Mouse (Mus musculus) adrenal gland, postnatal 14 days (tissue): ENCODE measurements around the gene Bach2. TPM values are rescaled to one million over a fixed set of nuclear protein-coding genes. Genes with fewer than 3 reads are reported as not detected.
A peak's percentile ranks its signal among the peaks of the same experiment; 100 is the strongest.

Experiments
- DNase-seq: peaks from one replicate; pipeline ENCODE4 v3.0.0; 2021; ENCODE audit warnings: mixed read lengths
- total RNA-seq: library from RNA; stranded (reverse); gene quantifications from 2 replicates; pipeline ENCODE4 v1.2.3, GENCODE M21; 2021

Bach2 gene
- total RNA-seq, 1 experiment from 2014 or later = 7.3 TPM

GRCm38 (mm10) chr4:32250333-32251004, 11.9 kb downstream of the Bach2 start:
- DNase-seq = peak; percentile 28

DNA sequence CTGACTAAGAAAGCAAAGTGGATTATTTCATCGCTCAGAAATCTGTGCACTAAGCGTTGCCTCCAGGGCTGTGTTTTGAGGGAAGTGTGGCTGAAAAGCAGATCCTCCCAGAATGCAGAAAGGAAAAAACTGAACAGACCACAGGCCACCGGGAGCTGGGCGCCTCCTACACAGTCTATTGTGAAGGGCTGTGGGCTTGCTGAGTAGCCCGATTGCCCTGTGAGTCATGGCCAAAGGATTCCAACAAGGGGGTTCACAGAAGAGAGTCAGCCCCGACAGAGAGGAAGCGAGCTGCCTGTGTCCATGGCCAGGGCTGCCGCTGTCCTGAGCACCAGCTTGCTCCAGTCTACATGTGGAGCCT, 12.4 kb downstream of the Bach2 start:
- peak; percentile 56 for DNase-seq

DNA sequence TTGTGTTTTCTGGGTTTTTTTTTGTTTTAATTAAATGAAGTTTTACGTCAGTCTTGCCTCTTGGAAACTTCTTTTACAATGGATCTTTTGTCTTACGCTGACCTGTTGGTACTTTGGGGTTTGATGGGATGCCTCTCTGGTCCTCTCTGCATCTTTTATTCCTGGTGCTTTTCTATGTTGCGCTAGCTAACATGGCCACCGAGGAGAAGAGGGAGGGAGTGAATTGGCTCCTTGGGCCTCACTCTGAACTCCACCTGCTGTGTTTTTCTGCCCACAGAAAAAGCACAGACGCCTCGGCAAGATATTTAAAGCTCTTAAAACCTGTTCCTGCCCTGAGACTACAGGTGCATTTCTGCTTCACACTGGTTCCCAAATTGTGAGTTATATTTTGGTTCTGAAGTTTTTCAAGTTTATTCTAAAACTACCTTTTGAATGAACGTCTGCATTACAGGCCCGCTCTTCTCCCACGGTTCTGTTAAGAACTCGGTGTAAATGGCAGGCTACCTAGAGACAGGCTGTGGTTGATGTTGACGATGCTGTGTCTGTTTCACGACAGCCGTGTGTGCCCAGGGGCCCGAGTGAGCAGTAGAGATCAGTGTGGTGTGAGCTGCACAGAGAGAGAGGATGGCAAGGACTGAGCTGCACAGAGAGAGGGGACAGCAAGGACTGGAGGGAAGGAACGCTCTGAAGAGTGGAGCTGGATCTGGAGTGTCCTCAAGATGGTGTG, 13.5 kb downstream of the Bach2 start:
- no peak for DNase-seq

DNA sequence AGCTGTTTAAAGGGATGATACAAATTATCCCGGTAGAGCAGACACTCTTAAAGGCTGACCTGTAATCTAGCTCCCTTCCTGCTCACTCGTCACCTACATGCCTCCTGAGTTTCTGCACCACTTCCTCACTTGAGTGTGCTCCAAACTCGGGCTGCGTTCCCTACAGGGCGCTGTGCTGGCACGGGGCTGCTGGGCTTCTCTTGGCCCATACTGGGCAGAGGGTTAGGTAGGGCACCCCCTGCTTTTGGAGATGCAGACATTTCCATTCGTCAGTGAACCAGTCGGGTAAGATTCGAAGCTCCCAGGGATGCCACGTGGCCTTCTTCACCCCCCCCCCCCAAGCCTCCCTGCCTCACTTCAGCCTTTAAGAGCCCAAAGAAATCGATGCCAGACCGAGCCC, 19.1 kb downstream of the Bach2 start:
- DNase-seq = no peak

DNA sequence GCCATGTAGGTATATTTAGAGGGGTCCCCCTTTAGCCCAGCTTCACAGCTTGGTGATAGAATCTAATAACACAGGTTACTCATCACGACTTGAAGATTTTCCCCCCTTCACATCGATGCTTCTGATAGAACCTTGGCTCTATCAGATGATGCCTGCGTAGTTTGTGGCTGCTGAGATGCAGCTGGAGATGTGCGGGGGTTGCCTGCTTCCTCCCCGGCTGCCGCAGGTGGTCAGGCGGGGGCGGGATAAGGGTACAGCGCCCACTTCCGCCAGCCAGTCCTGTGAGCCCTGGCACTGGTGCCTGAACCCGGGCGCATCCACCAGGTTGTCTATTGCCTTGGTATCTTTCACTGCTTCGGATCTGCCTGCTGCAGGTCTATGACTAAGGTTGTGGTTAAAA, 19.5 kb downstream of the Bach2 start:
- peak; percentile 35 for DNase-seq

GRCm38 (mm10) chr4:32258596-32258995, 20.0 kb downstream of the Bach2 start:
- no peak for DNase-seq

GRCm38 (mm10) chr4:32260909-32261308, 22.3 kb downstream of the Bach2 start:
- no peak for DNase-seq

GRCm38 (mm10) chr4:32262825-32263684, 24.5 kb downstream of the Bach2 start:
- DNase-seq = no peak

DNA sequence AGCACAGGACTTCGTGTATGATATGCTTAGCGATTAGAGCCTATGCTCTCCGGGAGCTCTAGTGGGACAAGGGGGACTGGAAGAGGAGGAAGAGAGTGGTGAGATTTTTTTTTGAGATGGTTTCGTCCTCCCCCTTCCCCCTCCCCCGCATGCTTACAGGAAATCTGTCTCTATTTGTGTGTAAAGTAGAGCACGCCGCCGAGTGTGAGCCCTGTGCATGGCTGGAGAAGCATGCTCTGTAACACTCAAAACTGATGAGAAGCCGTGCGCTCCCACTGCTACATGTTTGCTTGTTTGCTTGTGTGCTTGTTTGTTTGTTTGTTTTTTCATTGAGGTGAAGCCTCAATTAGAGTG, 25.1 kb downstream of the Bach2 start:
- DNase-seq = no peak

- no peak for DNase-seq
Observed at GRCm38 (mm10) chr4:32264892-32265291, 26.3 kb downstream of the Bach2 start.

DNA sequence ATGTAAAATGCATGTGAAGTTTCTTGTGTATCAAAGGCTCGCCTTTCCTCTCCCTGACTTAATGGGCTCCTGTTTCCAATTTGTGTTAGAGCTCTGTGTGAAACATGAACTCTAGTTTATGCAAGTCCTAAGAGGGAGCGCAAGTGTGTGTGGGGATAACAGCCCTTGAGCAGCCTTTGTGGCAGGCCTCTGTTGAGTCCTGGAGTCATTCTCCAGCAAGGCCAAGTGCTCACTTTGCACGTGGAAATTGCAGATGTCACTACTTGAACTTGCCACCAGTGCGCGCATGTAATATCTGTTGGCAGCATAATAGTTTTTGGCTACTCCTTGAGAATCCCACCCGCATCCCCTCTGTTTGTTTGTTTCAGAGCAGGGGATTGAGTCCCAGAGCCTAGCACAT, 28.1 kb downstream of the Bach2 start:
- no peak for DNase-seq

GRCm38 (mm10) chr4:32268042-32268441, 29.4 kb downstream of the Bach2 start:
- DNase-seq = no peak

DNA sequence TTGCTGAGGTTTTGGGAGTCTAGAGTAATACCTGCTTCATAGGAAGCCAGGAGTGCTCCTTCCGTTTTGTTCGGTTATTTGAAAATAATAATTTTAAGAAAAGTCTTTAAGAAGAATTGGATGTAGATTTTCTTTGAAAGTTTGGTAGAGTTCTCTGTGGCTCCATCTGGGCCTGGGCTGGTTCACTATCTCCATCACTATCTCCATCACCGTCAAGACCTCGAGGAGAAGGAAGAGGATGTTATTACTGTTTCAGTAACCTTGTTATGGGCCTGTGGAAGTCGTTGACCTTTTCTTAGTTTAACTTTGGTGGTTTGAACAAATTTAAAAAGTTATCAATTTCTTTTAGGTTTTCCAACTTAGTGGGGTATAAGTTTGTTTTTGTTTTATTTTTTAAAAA, 33.8 kb downstream of the Bach2 start:
- no peak for DNase-seq

- no peak for DNase-seq
Observed at GRCm38 (mm10) chr4:32274776-32275294, 36.2 kb downstream of the Bach2 start.

DNA sequence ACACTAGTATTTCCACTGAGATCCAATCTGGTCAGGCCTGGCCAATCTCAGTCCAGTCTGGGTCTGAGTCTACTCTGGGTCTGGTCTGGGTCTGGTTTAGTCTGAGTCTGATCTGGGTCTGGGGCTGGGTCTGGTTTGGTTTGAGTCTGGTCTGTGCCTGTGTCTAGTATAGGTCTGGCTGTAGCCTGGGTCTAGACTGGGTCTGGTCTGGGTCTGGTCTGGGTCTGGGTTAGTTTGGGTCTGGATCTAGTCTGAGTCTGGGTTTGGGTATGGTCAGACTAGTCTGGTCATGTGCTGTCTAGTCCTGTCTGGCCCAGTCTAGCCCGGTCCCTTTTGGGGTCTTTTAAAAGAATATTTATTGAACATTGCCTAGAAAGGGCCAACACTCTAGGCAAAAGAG, 41.2 kb downstream of the Bach2 start:
- no peak for DNase-seq

GRCm38 (mm10) chr4:32280401-32280800, 41.8 kb downstream of the Bach2 start:
- DNase-seq = peak; percentile 17

DNA sequence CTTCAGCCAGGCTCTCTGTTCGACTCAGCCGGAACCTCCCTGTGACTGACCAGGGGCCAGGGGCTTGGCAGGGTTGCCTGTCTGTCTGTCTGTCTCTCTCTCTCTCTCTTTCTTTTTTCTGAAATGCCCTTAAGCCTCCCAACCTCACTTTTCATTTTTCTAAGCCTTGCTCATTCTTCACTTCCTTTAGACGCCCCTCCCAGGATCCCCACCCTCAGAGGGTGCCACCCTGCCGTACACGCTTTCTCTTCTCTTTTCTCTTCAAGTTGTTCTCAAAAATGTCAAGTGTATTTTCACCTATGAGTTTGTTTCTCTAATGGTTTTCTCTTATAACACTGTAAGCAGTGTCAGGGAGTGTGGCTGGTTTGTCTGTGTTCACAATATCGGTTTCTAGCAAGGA, 42.7 kb downstream of the Bach2 start:
- DNase-seq = no peak

- DNase-seq = no peak
Observed at GRCm38 (mm10) chr4:32286405-32286804, 47.8 kb downstream of the Bach2 start.

DNA sequence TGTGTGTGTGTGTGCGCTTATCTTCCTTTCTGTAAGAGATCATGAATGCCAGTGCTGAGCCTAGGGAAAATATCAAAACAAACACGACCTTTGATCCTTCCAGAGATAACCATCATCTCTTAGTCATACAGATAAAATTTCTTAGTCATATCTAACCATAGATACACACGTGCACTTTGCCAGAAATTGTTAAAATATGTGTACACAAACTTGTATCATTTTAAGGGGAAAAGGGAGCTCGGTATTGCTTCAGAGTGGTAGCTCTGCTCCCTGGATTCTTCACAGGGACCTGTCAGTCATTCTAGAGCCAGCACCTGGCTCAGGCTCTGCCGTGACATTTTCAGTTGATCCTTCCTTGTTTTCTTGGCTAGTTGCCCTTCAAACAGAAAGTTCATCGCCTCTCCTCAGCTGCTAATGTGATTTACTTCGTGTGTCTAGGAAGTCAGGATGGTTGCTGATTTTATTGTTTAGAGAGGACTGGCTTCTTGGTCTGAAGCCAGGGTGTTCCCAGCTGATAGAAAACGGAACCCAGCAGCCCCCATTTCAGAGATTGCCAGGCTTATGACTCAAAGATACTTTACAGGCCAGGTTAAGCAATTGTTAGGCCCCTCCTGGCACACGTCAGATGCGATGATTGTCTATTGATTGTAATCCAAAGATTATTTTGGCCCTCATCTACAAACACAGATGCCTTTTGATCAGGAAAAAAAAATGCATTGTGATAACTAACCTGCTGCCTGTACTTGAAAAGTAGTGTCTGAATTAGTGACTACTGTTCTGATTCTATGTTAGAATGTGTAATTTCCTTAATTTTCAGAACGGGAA, 49.6 kb downstream of the Bach2 start:
- peak; percentile 57 for DNase-seq

- DNase-seq = no peak
Observed at GRCm38 (mm10) chr4:32289845-32290244, 51.2 kb downstream of the Bach2 start.

DNA sequence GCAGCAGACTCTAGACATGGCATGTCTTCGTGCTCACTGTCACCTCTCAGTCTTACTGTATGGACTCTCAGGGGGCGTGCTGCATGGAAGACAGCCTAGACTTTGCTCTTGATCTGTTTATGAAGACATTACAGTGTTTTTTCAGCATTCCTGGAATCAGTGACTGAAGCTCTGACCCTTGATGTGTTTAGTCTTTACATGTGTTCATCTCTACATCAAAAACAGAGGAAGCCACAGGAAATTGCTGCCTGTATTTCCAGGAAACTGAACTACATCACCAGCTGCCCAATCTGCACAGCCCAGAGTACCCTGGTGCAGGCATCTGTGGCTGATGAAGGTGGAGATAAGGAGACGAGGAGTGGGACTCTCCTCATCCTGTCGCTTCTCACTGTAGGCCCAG, 52.8 kb downstream of the Bach2 start:
- no peak for DNase-seq

DNA sequence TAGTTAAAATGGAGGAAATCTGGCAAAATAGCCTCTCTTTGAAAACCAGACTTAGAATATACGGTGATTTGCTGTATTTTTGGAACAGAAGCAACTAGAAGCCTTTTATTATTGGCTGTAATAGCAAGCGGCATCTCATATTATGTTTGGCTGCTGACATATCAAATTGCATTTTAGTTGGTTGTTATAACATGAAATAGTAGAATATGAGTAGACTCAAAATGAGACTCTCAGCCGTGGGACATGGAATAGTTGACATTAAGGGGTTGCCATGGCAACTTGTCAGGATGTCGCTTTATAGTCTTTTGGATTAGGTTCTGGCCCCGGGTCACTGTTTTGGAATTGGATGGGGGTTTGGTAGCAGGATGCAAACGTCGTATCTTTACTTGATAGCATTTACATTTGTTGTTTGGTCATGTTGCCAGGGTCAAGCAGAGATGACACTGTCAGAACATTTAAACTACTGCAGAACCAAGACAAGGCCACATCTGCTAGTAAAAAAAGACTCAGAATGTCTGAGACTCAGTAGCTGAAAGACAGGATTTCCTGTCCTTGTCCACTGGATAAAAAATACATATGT, 55.2 kb downstream of the Bach2 start:
- no peak for DNase-seq
